Mouse (Mus musculus): ENCODE results near the gene Defa23. TPM values are rescaled to one million over a fixed set of nuclear protein-coding genes. Genes with fewer than 3 reads are reported as not detected.
A peak's percentile ranks its signal among the peaks of the same experiment; 100 is the strongest.
"Not testable (repeated sequence)": the region's sequence is repeated elsewhere in the genome, so short reads cannot be mapped to it uniquely, and the experiment has no call there.

The Defa23 gene
- not detected in 2 replicates for total RNA-seq (2021)
- long read RNA-seq, experiment 1, result 0 reads
- long read RNA-seq, experiment 2, result 0 reads

GRCm38 (mm10) chr8:21054747-21055146 is at the start of gene Defa23:
Defa23 (plus strand) TSS chr8:21055047.
- not testable (repeated sequence) for DNase-seq

GRCm38 (mm10) chr8:21006801-21007200 is 48.0 kb upstream of the Defa23 start:
- DNase-seq, result peak; percentile 20

- peak; percentile 20 for DNase-seq
These were observed 46.3 kb upstream of the Defa23 start for GRCm38 (mm10) chr8:21008578-21008977.

GRCm38 (mm10) chr8:21010548-21010947 is 44.3 kb upstream of the Defa23 start:
- DNase-seq, result not testable (repeated sequence)

- not testable (repeated sequence) for DNase-seq
These were observed 29.6 kb upstream of the Defa23 start, which contains the start of gene Defa21 for GRCm38 (mm10) chr8:21025245-21025644. Defa21 (plus strand) TSS chr8:21025545.

GRCm38 (mm10) chr8:21064738-21065137 is 9.9 kb downstream of the Defa23 start, which contains the start of gene Defa35:
Defa35 (plus strand) TSS chr8:21065038.
- not testable (repeated sequence) for DNase-seq

- DNase-seq, result not testable (repeated sequence)
These were observed 29.3 kb downstream of the Defa23 start, which contains the start of gene Defa25 for GRCm38 (mm10) chr8:21084142-21084541. Defa25 (plus strand) TSS chr8:21084442.

- DNase-seq, result peak; percentile 44
These were observed 38.3 kb downstream of the Defa23 start for GRCm38 (mm10) chr8:21093106-21093505.

GRCm38 (mm10) chr8:21095950-21096349 is 41.1 kb downstream of the Defa23 start, which contains the start of gene Gm14851:
Gm14851 (minus strand) TSS chr8:21096050.
- not testable (repeated sequence) for DNase-seq

Other genes with a start within 250 kb of the Defa23 start
- gene Defb33, start 162.4 kb upstream of the Defa23 start, total RNA-seq (2021), result not detected in 2 replicates
- not detected in 2 replicates for gene Gm15056, start 152.4 kb upstream of the Defa23 start, total RNA-seq (2021)
- not detected in 2 replicates for gene Gm6040, start 133.0 kb upstream of the Defa23 start, total RNA-seq (2021)
- not detected in 2 replicates for gene AY761185, start 110.3 kb upstream of the Defa23 start, total RNA-seq (2021)
- gene Defa21, start 29.5 kb upstream of the Defa23 start, total RNA-seq (2021), result not detected in 2 replicates
- not detected in 2 replicates for gene Defa35, start 10.0 kb downstream of the Defa23 start, total RNA-seq (2021)
- not detected in 2 replicates for gene Defa25, start 29.4 kb downstream of the Defa23 start, total RNA-seq (2021)
- not detected in 2 replicates for gene Gm14851, start 41.0 kb downstream of the Defa23 start, total RNA-seq (2021)
- gene Defa30, start 79.6 kb downstream of the Defa23 start, total RNA-seq (2021), result not detected in 2 replicates
- gene Defa22, start 107.2 kb downstream of the Defa23 start, total RNA-seq (2021), result not detected in 2 replicates
- gene Defa31, start 136.6 kb downstream of the Defa23 start, total RNA-seq (2021), result not detected in 2 replicates
- gene Gm15293, start 146.5 kb downstream of the Defa23 start, total RNA-seq (2021), result not detected in 2 replicates
- not detected in 2 replicates for gene Gm15292, start 194.7 kb downstream of the Defa23 start, total RNA-seq (2021)